9 mouse cellular contexts compared by ENCODE assay signal in the genomic region with DNA sequence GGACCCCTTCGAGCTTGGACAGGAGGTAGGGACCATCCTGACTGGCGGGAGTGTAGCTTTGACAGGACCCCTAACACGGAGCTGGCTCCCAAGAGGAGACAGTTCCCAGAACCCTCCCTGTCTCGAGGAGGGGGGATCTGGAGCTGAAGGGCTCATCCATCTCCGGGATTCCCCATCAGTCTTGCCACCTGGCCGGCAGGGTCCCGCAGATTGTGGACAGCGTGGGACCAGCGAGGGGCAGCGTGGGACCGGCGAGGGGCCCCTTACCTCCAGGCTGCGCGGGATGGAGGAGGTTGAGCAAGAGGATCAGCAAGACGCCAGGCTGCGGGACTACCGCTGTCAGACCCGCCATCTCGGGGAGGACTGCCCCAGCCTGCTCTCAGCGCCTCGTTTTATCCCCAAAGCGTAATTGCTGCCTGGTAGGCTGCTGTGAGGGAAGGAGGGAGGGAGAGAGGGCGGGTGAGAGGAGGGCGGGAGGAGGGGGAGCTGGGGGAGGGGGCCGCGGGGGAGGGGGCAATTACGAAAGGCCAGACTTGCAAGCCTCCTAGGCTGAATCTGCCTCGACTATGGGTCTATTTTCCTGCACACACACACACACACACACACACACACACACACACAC. TPM values are rescaled to one million over a fixed set of nuclear protein-coding genes. Genes with fewer than 3 reads are reported as not detected.
A peak's percentile ranks its signal among the peaks of the same experiment; 100 is the strongest.
DNase-seq lines count a peak whose midpoint lies in the region; ATAC-seq and TF ChIP-seq lines count a peak whose summit lies in the region.
"Had no signal": no experiment of that assay in that cellular context is flagged by ENCODE, and none has a peak within 500 bp of the region (broad histone marks: within the 10 kb centered on the region; RNA-seq: fewer than 3 reads in every experiment).

A gene (minus strand): TSS at position 434 of the 622 bp plus-strand sequence.

- peak; percentile 80 for ATAC-seq in forebrain, embryonic 12.5 days (ENCODE audit: low FRiP score)
- peak; percentile 50 for ATAC-seq in heart, embryonic 15.5 days (replicated peaks; ENCODE audit: insufficient number of reproducible peaks, insufficient read depth, low FRiP score, low read depth)
- peak; percentile 73 for ATAC-seq in midbrain, embryonic 11.5 days (ENCODE audit: low FRiP score)

- H3K4me1 ChIP-seq in E14TG2a.4 (replicated peaks; ENCODE audit: low read depth, low read length): peaks cover 40% of the 10 kb centered on the region
- H3K4me1 ChIP-seq in forebrain, embryonic 12.5 days: peaks cover 21% of the 10 kb centered on the region
- H3K4me1 ChIP-seq in heart, embryonic 15.5 days (replicated peaks): peaks cover 26% of the 10 kb centered on the region
- H3K4me1 ChIP-seq in midbrain, embryonic 11.5 days (ENCODE audit: control insufficient read depth, insufficient read depth, low read length): peaks cover 6% of the 10 kb centered on the region

- peak within 1 kb of the TSS; percentile 81 for H3K4me2 ChIP-seq in forebrain, embryonic 12.5 days
- peak within 1 kb of the TSS; percentile 84 for H3K4me2 ChIP-seq in heart, embryonic 15.5 days
- peak within 1 kb of the TSS; percentile 74 for H3K4me2 ChIP-seq in midbrain, embryonic 11.5 days

- no peaks in the 10 kb centered on the region for H3K36me3 ChIP-seq in E14TG2a.4 (ENCODE audit: insufficient read depth, low read length)
- no peaks in the 10 kb centered on the region for H3K36me3 ChIP-seq in forebrain, embryonic 12.5 days (replicated peaks)
- H3K36me3 ChIP-seq in heart, embryonic 15.5 days: no peaks in the 10 kb centered on the region
- H3K36me3 ChIP-seq in midbrain, embryonic 11.5 days (ENCODE audit: control insufficient read depth, insufficient read depth, low read length): no peaks in the 10 kb centered on the region

- peak within 1 kb of the TSS; percentile 68 for H3K4me3 ChIP-seq in E14TG2a.4 (replicated peaks; ENCODE audit: low read length)
- H3K4me3 ChIP-seq in forebrain, embryonic 12.5 days (replicated peaks): peak within 1 kb of the TSS; percentile 42
- peak within 1 kb of the TSS; percentile 57 for H3K4me3 ChIP-seq in heart, embryonic 15.5 days
- peak within 1 kb of the TSS; percentile 33 for H3K4me3 ChIP-seq in midbrain, embryonic 11.5 days (ENCODE audit: low read depth, low read length)

- DNase-seq in adrenal gland, adult 2 months: peak; percentile 29
- DNase-seq in adrenal gland, adult 8-10 months: no peak
- peak in 1 of 2 experiments; percentile 21 for DNase-seq in left cerebral cortex, postnatal 36 days (ENCODE audit: low spot score in 2 of 2)
- peak; percentile 91 for DNase-seq in midbrain, embryonic 11.5 days (ENCODE audit: low spot score, missing footprints)
- peak; percentile 57 for DNase-seq in urinary bladder, postnatal 14 days (ENCODE audit: low spot score)

- H3K27me3 ChIP-seq in E14TG2a.4 (ENCODE audit: insufficient read depth, low read length): peaks cover 79% of the 10 kb centered on the region
- peaks cover 32% of the 10 kb centered on the region for H3K27me3 ChIP-seq in forebrain, embryonic 12.5 days
- peaks cover 18% of the 10 kb centered on the region for H3K27me3 ChIP-seq in heart, embryonic 15.5 days
- H3K27me3 ChIP-seq in midbrain, embryonic 11.5 days (ENCODE audit: control insufficient read depth, insufficient read depth, low read length): no peaks in the 10 kb centered on the region

- intact Hi-C loops in left cerebral cortex, postnatal 36 days (cut with DNase I): loop anchor here (5.0 kb wide), 1 partner anchor 155 kb away; no protein-coding TSS in a partner anchor

- TF ChIP-seq CTCF in E14TG2a.4 (conservative IDR thresholded peaks at IDR 0.05; ENCODE audit: low read length): no peak

- peak within 1 kb of the TSS; percentile 60 for H3K9ac ChIP-seq in forebrain, embryonic 12.5 days
- peak within 1 kb of the TSS; percentile 68 for H3K9ac ChIP-seq in heart, embryonic 15.5 days
- H3K9ac ChIP-seq in midbrain, embryonic 11.5 days (ENCODE audit: low read length): peak within 1 kb of the TSS; percentile 65

- 2% methylated on average over 21 of the region's 28 CpGs for WGBS in forebrain, embryonic 12.5 days
- 1% methylated on average over 19 of the region's 28 CpGs for WGBS in heart, embryonic 15.5 days
- 2% methylated on average over 24 of the region's 28 CpGs for WGBS in midbrain, embryonic 11.5 days

- H3K27ac ChIP-seq in forebrain, embryonic 12.5 days: 0 out of 2 replicates have a peak within 1 kb of the TSS, but pooled peaks have one; percentile 42
- H3K27ac ChIP-seq in heart, embryonic 15.5 days: peak within 1 kb of the TSS; percentile 80
- H3K27ac ChIP-seq in midbrain, embryonic 11.5 days (ENCODE audit: low read depth, low read length): no peak within 1 kb of the TSS

- no peaks in the 10 kb centered on the region for H3K9me3 ChIP-seq in E14TG2a.4 (ENCODE audit: low read length)
- no peaks in the 10 kb centered on the region for H3K9me3 ChIP-seq in forebrain, embryonic 12.5 days
- no peaks in the 10 kb centered on the region for H3K9me3 ChIP-seq in heart, embryonic 15.5 days (replicated peaks)
- H3K9me3 ChIP-seq in midbrain, embryonic 11.5 days (ENCODE audit: control insufficient read depth, low read length): no peaks in the 10 kb centered on the region

RNA-seq across cellular contexts. Expression of the gene that starts here (rescaled TPM):
- 10 to 100 TPM; 11.8 to 26.9 TPM for total RNA-seq in adrenal gland, adult 2 months (2021)
- 21.8 and 30.7 TPM in 2 replicates for polyA plus RNA-seq in adrenal gland, adult 2 months (2012; rRNA removed)
- total RNA-seq in adrenal gland, adult 8-10 months (2022): 10 to 100 TPM in 2 of 4 experiments, 1 to 10 TPM in 2; 6.8 to 12.7 (median 9.7) TPM
- polyA plus RNA-seq in forebrain, embryonic 12.5 days (2016; fragmentation: Nextera tagmentation; extraction: Ambion mirVana): 3.7 and 3.9 TPM in 2 replicates
- polyA plus RNA-seq in heart, embryonic 15.5 days (2015; fragmentation: Nextera tagmentation; extraction: Ambion mirVana): 683 and 1,118 TPM in 2 replicates
- total RNA-seq in left cerebral cortex, postnatal 36 days (2021): 10 to 100 TPM; 11.6 to 17.0 TPM
- 1.1 and 2.0 TPM in 2 replicates for polyA plus RNA-seq in midbrain, embryonic 11.5 days (2014; fragmentation: Nextera tagmentation; extraction: Ambion mirVana)
- total RNA-seq: common myeloid progenitor, adult 5-6 weeks had no signal

Comparison
In these comparisons a context has a peak if more than half of its experiments do, and no peak if none do; other contexts are left out.
1. RNA of the gene that starts here (polyA plus RNA-seq): 683 to 1,118 TPM in heart, embryonic 15.5 days; 21.8 to 30.7 TPM in adrenal gland, adult 2 months, 3.7 to 3.9 TPM in forebrain, embryonic 12.5 days and 1.1 to 2.0 TPM in midbrain, embryonic 11.5 days; every median in the first group is over 10 times any median in the second.
2. Peak in every context shown above with its lines, with median percentiles within 50 percentile points of each other: H3K4me3 ChIP-seq, ATAC-seq, H3K4me2 ChIP-seq and H3K9ac ChIP-seq.